11 mouse cellular contexts compared by ENCODE assay signal in genomic region chr13:100776710-100777109, GRCm38 (mm10). TPM values are rescaled to one million over a fixed set of nuclear protein-coding genes. Genes with fewer than 3 reads are reported as not detected.
DNase-seq lines count a peak whose midpoint lies in the region; ATAC-seq and TF ChIP-seq lines count a peak whose summit lies in the region.
"Had no signal": no experiment of that assay in that cellular context is flagged by ENCODE, and none has a peak within 500 bp of the region (broad histone marks: within the 10 kb centered on the region; RNA-seq: fewer than 3 reads in every experiment).

No protein-coding gene starts in this region.

- no peak overlapping the region for H3K27ac ChIP-seq in heart, embryonic 11.5 days (ENCODE audit: low read depth, low read length)
- H3K27ac ChIP-seq in limb, embryonic 12.5 days: 0 out of 2 replicates have a peak overlapping the region, but pooled peaks have one; percentile 56

- no peaks in the 10 kb centered on the region for H3K27me3 ChIP-seq in heart, embryonic 11.5 days (ENCODE audit: control insufficient read depth, insufficient read depth, low read length)
- no peaks in the 10 kb centered on the region for H3K27me3 ChIP-seq in megakaryocyte, embryonic 14.5 days (replicated peaks)
- no peaks in the 10 kb centered on the region for H3K27me3 ChIP-seq in limb, embryonic 12.5 days
- no peaks in the 10 kb centered on the region for H3K27me3 ChIP-seq in myocyte (ENCODE audit: control insufficient read depth, insufficient read depth, insufficient read length)

- no peak overlapping the region for H3K4me3 ChIP-seq in heart, embryonic 11.5 days (ENCODE audit: low read depth, low read length)
- peak overlapping the region; percentile 99 for H3K4me3 ChIP-seq in megakaryocyte, embryonic 14.5 days (replicated peaks)
- H3K4me3 ChIP-seq in limb, embryonic 12.5 days (replicated peaks): no peak overlapping the region
- peak overlapping the region; percentile 67 for H3K4me3 ChIP-seq in myocyte

- no peak overlapping the region for H3K9ac ChIP-seq in heart, embryonic 11.5 days (ENCODE audit: low read depth, low read length)
- no peak overlapping the region for H3K9ac ChIP-seq in limb, embryonic 12.5 days (replicated peaks)

- no peak for DNase-seq in heart, adult 11 months
- no peak for DNase-seq in cerebellum, adult 9-10 months
- DNase-seq in urinary bladder, postnatal 10 days (ENCODE audit: low spot score): no peak
- DNase-seq: cerebellum, postnatal 36 days; heart, postnatal 10 days; kidney, postnatal 10 days had no signal

- peak overlapping the region; percentile 92; the same call in 1 of the 2 replicates for H3K4me2 ChIP-seq in heart, embryonic 11.5 days
- H3K4me2 ChIP-seq in limb, embryonic 12.5 days: no peak overlapping the region
- H3K4me2 ChIP-seq in myocyte (ENCODE audit: low read depth): no peak overlapping the region

- H3K79me2 ChIP-seq in myocyte (ENCODE audit: control insufficient read depth, insufficient read depth): peaks cover 6% of the 10 kb centered on the region

- whole genome bisulfite sequencing in heart, embryonic 11.5 days (ENCODE audit: insufficient replicate concordance): 64% methylated on average over 6 of the region's 6 CpGs
- WGBS in limb, embryonic 12.5 days: 68% methylated on average over 6 of the region's 6 CpGs

- no peak for ATAC-seq in heart, embryonic 11.5 days (replicated peaks; ENCODE audit: insufficient number of reproducible peaks, low FRiP score, low TSS enrichment)
- no peak for ATAC-seq in megakaryocyte, adult 5-6 weeks (ENCODE audit: poor library complexity, severe bottlenecking)
- no peak for ATAC-seq in limb, embryonic 12.5 days (ENCODE audit: insufficient number of reproducible peaks, insufficient read depth, low FRiP score, low TSS enrichment, low read depth)

- no peak overlapping the region for H3ac ChIP-seq in myocyte (ENCODE audit: control insufficient read depth, insufficient read length)

- TF ChIP-seq POLR2A in myocyte (IDR thresholded peaks at IDR 0.05; ENCODE audit: insufficient read length, low read depth): no peak

- peaks cover 10% of the 10 kb centered on the region for H3K36me3 ChIP-seq in heart, embryonic 11.5 days (ENCODE audit: control insufficient read depth, insufficient read depth, low read length)
- peaks cover 41% of the 10 kb centered on the region for H3K36me3 ChIP-seq in megakaryocyte, embryonic 14.5 days (replicated peaks; ENCODE audit: low read length)
- H3K36me3 ChIP-seq in limb, embryonic 12.5 days: peaks cover 36% of the 10 kb centered on the region
- peaks cover 8% of the 10 kb centered on the region for H3K36me3 ChIP-seq in myocyte (ENCODE audit: control insufficient read depth, insufficient read depth)

- H3K4me1 ChIP-seq in heart, embryonic 11.5 days (ENCODE audit: control insufficient read depth, insufficient read depth, low read length): 0 out of 2 replicates have a peak, but pooled peaks cover 7% of the 10 kb centered on the region
- peaks cover 34% of the 10 kb centered on the region for H3K4me1 ChIP-seq in megakaryocyte, embryonic 14.5 days
- H3K4me1 ChIP-seq in limb, embryonic 12.5 days (replicated peaks): peaks cover 9% of the 10 kb centered on the region

- no peaks in the 10 kb centered on the region for H3K9me3 ChIP-seq in heart, embryonic 11.5 days (replicated peaks; ENCODE audit: control insufficient read depth, low read length)
- no peaks in the 10 kb centered on the region for H3K9me3 ChIP-seq in megakaryocyte, embryonic 14.5 days
- H3K9me3 ChIP-seq in limb, embryonic 12.5 days: no peaks in the 10 kb centered on the region

TF ChIP-seq in myocyte, 11 proteins besides CTCF, POLR2A, EP300 and RAD21:
- TF ChIP-seq CEBPB (IDR thresholded peaks at IDR 0.05; ENCODE audit: insufficient read depth, poor library complexity, severe bottlenecking): no peak
- no peak for TF ChIP-seq MYOD1 (IDR thresholded peaks at IDR 0.05; ENCODE audit: control insufficient read depth in 1 of 3, insufficient read length in 2 of 3, low read depth in 2 of 3)
- TF ChIP-seq REST (IDR thresholded peaks at IDR 0.05; ENCODE audit: insufficient read depth, insufficient read length): no peak
- TF ChIP-seq POLR2AphosphoS2 (IDR thresholded peaks at IDR 0.05; ENCODE audit: insufficient read length, low read depth): peak; percentile 9
TF ChIP-seq in myocyte: peak in this region for 1.

RNA-seq across cellular contexts. Expression of gene Cenph, which starts 1.0 kb away (rescaled TPM):
- polyA plus RNA-seq in heart, embryonic 11.5 days (2014; fragmentation: Nextera tagmentation; extraction: Ambion mirVana): 27.0 and 31.2 TPM in 2 replicates
- 9.2 TPM in 1 of 2 replicates, not detected in the other for polyA plus RNA-seq in megakaryocyte, embryonic 14.5 days (2012; ENCODE audit: insufficient read depth, low replicate concordance)
- 36.9 and 44.5 TPM in 2 replicates for total RNA-seq in megakaryocyte, adult 5-6 weeks (2015)
- total RNA-seq in megakaryocyte, adult 5-6 weeks (2017): 31.4 and 39.6 TPM in 2 replicates
- polyA plus RNA-seq in limb, embryonic 12.5 days (2016; fragmentation: Nextera tagmentation; extraction: Ambion mirVana): 55.2 and 60.7 TPM in 2 replicates
- polyA plus RNA-seq in myocyte (2012; fragmentation: generic; extraction: Trizol): 3.0 TPM

RNA-seq across cellular contexts. Expression of gene Ccnb1, which starts 9.7 kb away (rescaled TPM):
- polyA plus RNA-seq in heart, embryonic 11.5 days (2014; fragmentation: Nextera tagmentation; extraction: Ambion mirVana): 239 and 248 TPM in 2 replicates
- 3.9 TPM in 1 of 2 replicates, not detected in the other for polyA plus RNA-seq in megakaryocyte, embryonic 14.5 days (2012; ENCODE audit: insufficient read depth, low replicate concordance)
- 133 and 142 TPM in 2 replicates for total RNA-seq in megakaryocyte, adult 5-6 weeks (2015)
- 188 and 197 TPM in 2 replicates for total RNA-seq in megakaryocyte, adult 5-6 weeks (2017)
- polyA plus RNA-seq in limb, embryonic 12.5 days (2016; fragmentation: Nextera tagmentation; extraction: Ambion mirVana): 300 and 302 TPM in 2 replicates
- 45.4 TPM for polyA plus RNA-seq in myocyte (2012; fragmentation: generic; extraction: Trizol)

RNA-seq across cellular contexts. Expression of gene Mrps36, which starts 32.3 kb away (rescaled TPM):
- polyA plus RNA-seq in heart, embryonic 11.5 days (2014; fragmentation: Nextera tagmentation; extraction: Ambion mirVana): 243 and 253 TPM in 2 replicates
- polyA plus RNA-seq in megakaryocyte, embryonic 14.5 days (2012; ENCODE audit: insufficient read depth, low replicate concordance): 44.4 and 117 TPM in 2 replicates
- total RNA-seq in megakaryocyte, adult 5-6 weeks (2015): 53.2 and 56.6 TPM in 2 replicates
- total RNA-seq in megakaryocyte, adult 5-6 weeks (2017): 47.2 and 52.2 TPM in 2 replicates
- 112 TPM in 2 replicates for polyA plus RNA-seq in limb, embryonic 12.5 days (2016; fragmentation: Nextera tagmentation; extraction: Ambion mirVana)
- 126 TPM for polyA plus RNA-seq in myocyte (2012; fragmentation: generic; extraction: Trizol)

RNA-seq across cellular contexts. Expression of gene Cdk7, which starts 46.0 kb away (rescaled TPM):
- polyA plus RNA-seq in heart, embryonic 11.5 days (2014; fragmentation: Nextera tagmentation; extraction: Ambion mirVana): 75.1 and 80.1 TPM in 2 replicates
- 15.0 and 19.6 TPM in 2 replicates for polyA plus RNA-seq in megakaryocyte, embryonic 14.5 days (2012; ENCODE audit: insufficient read depth, low replicate concordance)
- 26.1 and 27.2 TPM in 2 replicates for total RNA-seq in megakaryocyte, adult 5-6 weeks (2015)
- 22.2 and 22.6 TPM in 2 replicates for total RNA-seq in megakaryocyte, adult 5-6 weeks (2017)
- polyA plus RNA-seq in limb, embryonic 12.5 days (2016; fragmentation: Nextera tagmentation; extraction: Ambion mirVana): 107 TPM in 2 replicates
- 23.6 TPM for polyA plus RNA-seq in myocyte (2012; fragmentation: generic; extraction: Trizol)

RNA-seq across cellular contexts. Expression of gene Slc30a5, which starts 56.5 kb away (rescaled TPM):
- polyA plus RNA-seq in heart, embryonic 11.5 days (2014; fragmentation: Nextera tagmentation; extraction: Ambion mirVana): 37.7 and 42.3 TPM in 2 replicates
- 2.0 and 2.3 TPM in 2 replicates for polyA plus RNA-seq in megakaryocyte, embryonic 14.5 days (2012; ENCODE audit: insufficient read depth, low replicate concordance)
- total RNA-seq in megakaryocyte, adult 5-6 weeks (2015): 73.0 and 85.6 TPM in 2 replicates
- 75.7 and 78.5 TPM in 2 replicates for total RNA-seq in megakaryocyte, adult 5-6 weeks (2017)
- 54.7 and 55.5 TPM in 2 replicates for polyA plus RNA-seq in limb, embryonic 12.5 days (2016; fragmentation: Nextera tagmentation; extraction: Ambion mirVana)
- 20.9 TPM for polyA plus RNA-seq in myocyte (2012; fragmentation: generic; extraction: Trizol)

Comparison
In these comparisons a context has a peak if more than half of its experiments do, and no peak if none do; other contexts are left out.
1. H3K4me3 ChIP-seq: peak in megakaryocyte, embryonic 14.5 days (single experiment) and myocyte (single experiment); none in heart, embryonic 11.5 days (single experiment) and limb, embryonic 12.5 days (single experiment).